Mouse (Mus musculus) neural tube, embryonic 11.5 days (tissue): ENCODE results near the gene Lat. TPM values are rescaled to one million over a fixed set of nuclear protein-coding genes. Genes with fewer than 3 reads are reported as not detected.

Experiments used
- ATAC-seq: fragments of 200-750 bp; cut with Nextera tagmentation; 2 replicates; pipeline ENCODE4 v1.8.0; 2017; ENCODE audit warnings: moderate number of reproducible peaks, mild to moderate bottlenecking, moderate TSS enrichment, moderate library complexity; ENCODE audit not compliant: insufficient read depth, low FRiP score, low TSS enrichment
- DNase-seq: peaks from one replicate; pipeline ENCODE4 v3.0.0-alpha.2; 2015; ENCODE audit warnings: low spot score
- H3K27ac ChIP-seq: fragments of 300-500 bp; sonication (generic); 2 replicates; pipeline ENCODE4 v1.5.1; 2014; ENCODE audit warnings: low read depth, mild to moderate bottlenecking, low read length
- H3K27me3 ChIP-seq: fragments of 300-500 bp; sonication (generic); 2 replicates; pipeline ENCODE4 v1.6.1; 2014; ENCODE audit warnings: mild to moderate bottlenecking, low read length, mixed read lengths; ENCODE audit not compliant: control insufficient read depth, insufficient read depth
- H3K36me3 ChIP-seq: fragments of 300-500 bp; sonication (generic); 2 replicates; pipeline ENCODE4 v1.6.1; 2014; ENCODE audit warnings: mild to moderate bottlenecking, low read length, moderate library complexity, mixed read lengths; ENCODE audit not compliant: control insufficient read depth, insufficient read depth
- H3K4me1 ChIP-seq: fragments of 300-500 bp; sonication (generic); 2 replicates; pipeline ENCODE4 v1.6.1; 2014; ENCODE audit warnings: low read length, mixed read lengths; ENCODE audit not compliant: control insufficient read depth, insufficient read depth
- H3K4me2 ChIP-seq: fragments of 300-500 bp; sonication (generic); 2 replicates; pipeline ENCODE4 v1.6.1; 2014; ENCODE audit warnings: low read depth, mild to moderate bottlenecking, moderate library complexity
- H3K4me3 ChIP-seq: fragments of 300-500 bp; sonication (generic); 2 replicates; pipeline ENCODE4 v1.5.1; 2014; ENCODE audit warnings: low read depth, low read length
- H3K9ac ChIP-seq: fragments of 300-500 bp; sonication (generic); 2 replicates; pipeline ENCODE4 v1.6.1; 2014; ENCODE audit warnings: mild to moderate bottlenecking, low read length
- H3K9me3 ChIP-seq: fragments of 300-500 bp; sonication (generic); 2 replicates; pipeline ENCODE4 v1.6.1; 2016; ENCODE audit warnings: low read length; ENCODE audit not compliant: control insufficient read depth
- WGBS: fragments of 180-500 bp; shearing (Covaris S2); extraction: QIAGEN DNeasy Blood & Tissue Kit; methylation state at CpG from one replicate; pipeline ENCODE4 v1.1.7; 2014; 5-methylcytosine and 5-hydroxymethylcytosine counted together
- polyA plus RNA-seq: library from polyadenylated mRNA; unstranded; fragments of >200 nt; fragmentation: Nextera tagmentation; extraction: Ambion mirVana; gene quantifications from 2 replicates; pipeline ENCODE4 v1.2.1, GENCODE M21; 2014

Lat gene
- polyA plus RNA-seq, 1 experiment from 2014 or later, result 1.9 TPM

- DNase-seq (no peak), ATAC-seq (no peak)
- Histone ChIP-seq H3K9ac (no peak overlapping the region), H3K9me3 (no peaks in the 10 kb centered on the region), H3K4me1 (no peaks in the 10 kb centered on the region), H3K4me2 (no peak overlapping the region), H3K4me3 (no peak overlapping the region), H3K27ac (no peak overlapping the region), H3K27me3 (no peaks in the 10 kb centered on the region), H3K36me3 (no peaks in the 10 kb centered on the region)
- 89% methylated on average over 6 of the region's 6 CpGs for WGBS
Measured at GRCm38 (mm10) chr7:126357838-126358237, 11.5 kb downstream of the Lat start.

DNA sequence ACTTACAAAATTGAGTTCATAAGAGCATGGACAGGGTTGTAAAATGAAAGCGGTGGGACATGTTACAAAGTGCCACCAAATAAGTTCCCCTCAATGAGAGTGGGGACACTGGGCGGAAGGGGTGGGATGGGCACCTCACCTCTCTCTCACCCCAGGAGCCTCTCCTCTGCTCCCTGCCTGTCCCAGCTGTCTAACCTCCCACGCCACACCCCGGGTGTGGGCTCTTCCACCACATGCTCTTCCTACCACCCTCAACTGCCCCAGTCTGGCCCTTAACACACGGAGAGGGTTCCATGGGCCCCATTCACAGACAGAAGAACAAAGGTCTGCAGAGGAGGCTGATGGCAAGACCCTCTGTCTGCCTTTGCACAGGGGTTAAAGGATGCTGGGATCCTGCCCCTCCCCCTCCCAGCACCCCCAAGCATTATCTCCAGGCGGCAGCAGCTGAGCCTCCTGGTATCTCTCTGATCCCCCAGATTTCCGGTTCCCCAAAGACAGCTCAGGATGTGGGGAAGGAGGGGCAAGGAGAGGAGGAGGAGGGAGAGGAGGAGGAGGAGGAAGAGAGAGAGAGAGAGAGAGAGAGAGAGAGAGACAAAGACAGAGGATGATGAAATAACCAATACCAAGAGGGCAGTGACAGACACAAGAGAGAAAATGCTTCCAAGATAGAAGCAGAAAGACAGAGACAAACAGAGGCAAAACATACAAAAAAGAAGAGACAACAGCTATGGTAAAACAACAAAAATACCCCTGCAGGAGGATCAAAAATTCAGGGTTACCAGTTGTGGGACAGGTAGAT, 12.4 kb downstream of the Lat start:
- no peak overlapping the region for H3K27ac ChIP-seq

DNA sequence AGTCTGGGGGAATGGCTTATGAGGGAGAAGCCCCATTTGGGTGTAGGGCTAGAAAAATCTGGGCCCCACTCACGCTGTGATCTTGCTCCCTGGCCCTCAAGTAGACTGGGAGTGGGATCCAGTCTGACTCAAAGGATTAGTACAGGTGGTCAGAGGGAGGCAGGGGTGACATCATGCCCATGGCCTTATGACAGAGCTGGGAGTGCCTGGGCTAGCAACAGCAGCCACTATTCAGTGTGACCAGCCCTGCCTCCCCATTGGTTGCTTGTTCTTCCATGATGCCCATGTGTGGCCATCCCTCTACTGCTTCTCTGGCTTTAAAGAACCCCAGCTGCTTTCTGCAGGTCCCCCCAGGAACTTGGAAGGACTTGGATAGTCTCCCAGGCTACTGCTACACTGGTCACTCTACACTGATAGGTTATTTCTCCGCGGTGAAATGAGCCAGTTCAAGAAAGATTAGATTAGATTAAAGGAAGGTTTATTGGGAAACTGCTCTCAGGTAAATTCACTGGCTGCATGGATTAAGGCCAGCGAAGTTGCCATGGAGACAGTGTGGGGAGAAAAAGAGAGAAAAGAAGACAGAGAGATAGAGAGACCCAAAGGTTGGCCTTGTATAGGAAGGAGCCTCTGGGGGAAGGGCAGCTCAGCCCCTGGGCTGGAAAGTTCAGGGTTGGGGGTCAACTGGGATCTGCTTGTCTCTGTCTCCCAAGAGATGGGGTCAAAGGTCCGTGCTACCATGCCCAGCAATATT, 13.3 kb downstream of the Lat start:
- no peaks in the 10 kb centered on the region for H3K4me1 ChIP-seq
- no peak overlapping the region for H3K4me3 ChIP-seq
- H3K36me3 ChIP-seq, result no peaks in the 10 kb centered on the region
- no peak for ATAC-seq
- no peak overlapping the region for H3K27ac ChIP-seq
- H3K27me3 ChIP-seq, result no peaks in the 10 kb centered on the region
- no peaks in the 10 kb centered on the region for H3K9me3 ChIP-seq
- no peak overlapping the region for H3K4me2 ChIP-seq
- WGBS, result 63% methylated on average over 5 of the region's 5 CpGs
- H3K9ac ChIP-seq, result no peak overlapping the region
- DNase-seq, result no peak

More for the DNA sequence above, 12.4 kb downstream of the Lat start:
- Histone ChIP-seq H3K27me3 (no peaks in the 10 kb centered on the region), H3K9me3 (no peaks in the 10 kb centered on the region), H3K4me2 (no peak overlapping the region), H3K4me1 (no peaks in the 10 kb centered on the region), H3K36me3 (no peaks in the 10 kb centered on the region), H3K4me3 (no peak overlapping the region), H3K9ac (no peak overlapping the region)
- ATAC-seq (no peak), DNase-seq (no peak)
- 68% methylated on average over 7 of the region's 7 CpGs for WGBS

DNA sequence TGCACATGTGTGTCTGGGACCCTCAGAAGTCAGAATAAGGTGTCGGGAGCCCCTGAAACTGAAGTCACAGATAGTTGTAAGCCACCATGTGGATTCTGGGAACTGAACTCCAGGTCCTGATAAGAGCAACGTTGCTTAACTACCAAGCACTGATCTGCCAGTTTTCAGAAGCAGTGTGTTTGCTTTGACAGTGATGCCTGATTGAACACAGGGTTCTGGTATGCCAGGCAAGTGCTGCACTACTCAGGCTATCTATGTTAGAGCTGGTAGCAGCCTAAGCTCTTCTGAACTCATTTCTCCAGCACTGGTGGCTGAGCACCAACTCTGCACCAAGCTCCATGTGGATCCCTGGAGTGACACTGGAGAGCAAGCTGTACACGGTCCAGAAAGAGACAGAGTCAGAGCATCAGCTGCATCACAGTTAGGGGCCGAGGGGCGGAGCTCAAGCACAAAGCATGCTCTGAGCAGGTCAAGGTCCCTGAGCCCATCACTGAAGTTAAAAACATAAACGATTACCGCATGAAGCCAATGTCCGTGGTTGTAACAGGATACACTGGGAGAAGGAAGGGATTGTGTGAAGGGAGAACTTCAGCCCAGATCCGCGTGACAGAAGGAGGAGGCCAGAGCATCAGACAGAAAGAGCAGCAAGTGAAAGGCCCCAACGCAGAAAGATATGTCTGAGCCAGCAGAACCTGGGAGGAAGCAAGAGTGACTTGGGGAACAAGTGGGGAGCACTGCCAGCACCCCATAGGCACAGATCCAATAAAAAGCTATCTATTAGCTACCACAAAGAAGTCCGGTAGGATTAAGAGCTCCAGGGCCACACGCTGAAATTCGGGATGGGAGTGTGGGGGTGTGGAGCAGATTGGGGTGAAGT, 14.4 kb downstream of the Lat start:
- Histone ChIP-seq H3K27ac (no peak overlapping the region), H3K36me3 (no peaks in the 10 kb centered on the region), H3K4me1 (no peaks in the 10 kb centered on the region), H3K9me3 (no peaks in the 10 kb centered on the region), H3K9ac (no peak overlapping the region), H3K4me2 (no peak overlapping the region), H3K4me3 (no peak overlapping the region), H3K27me3 (no peaks in the 10 kb centered on the region)
- WGBS, result 56% methylated on average over 14 of the region's 14 CpGs
- no peak for ATAC-seq
- no peak for DNase-seq

DNA sequence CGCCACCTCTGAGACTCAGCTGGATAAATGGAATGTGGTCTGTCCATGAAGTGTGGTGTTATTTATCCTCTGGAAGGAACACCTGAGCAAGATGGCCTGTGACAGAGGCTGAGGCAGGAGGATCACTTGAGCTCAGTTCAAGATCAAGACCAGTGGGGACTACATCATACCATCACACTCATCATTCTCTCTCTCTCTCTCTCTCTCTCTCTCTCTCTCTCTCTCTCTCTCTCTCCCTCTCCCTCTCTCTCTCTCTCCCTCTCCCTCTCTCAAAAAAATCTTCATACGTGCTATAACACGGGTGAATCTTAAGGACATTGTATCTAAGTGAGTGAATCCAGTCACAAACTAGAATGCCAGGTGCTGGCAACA, 15.4 kb downstream of the Lat start:
- Histone ChIP-seq H3K4me3 (no peak overlapping the region), H3K9ac (no peak overlapping the region), H3K36me3 (no peaks in the 10 kb centered on the region), H3K4me2 (no peak overlapping the region), H3K27me3 (no peaks in the 10 kb centered on the region), H3K27ac (no peak overlapping the region), H3K9me3 (no peaks in the 10 kb centered on the region), H3K4me1 (no peaks in the 10 kb centered on the region)
- ATAC-seq, result no peak
- no peak for DNase-seq
- WGBS, result 89% methylated on average over 3 of the region's 3 CpGs

DNA sequence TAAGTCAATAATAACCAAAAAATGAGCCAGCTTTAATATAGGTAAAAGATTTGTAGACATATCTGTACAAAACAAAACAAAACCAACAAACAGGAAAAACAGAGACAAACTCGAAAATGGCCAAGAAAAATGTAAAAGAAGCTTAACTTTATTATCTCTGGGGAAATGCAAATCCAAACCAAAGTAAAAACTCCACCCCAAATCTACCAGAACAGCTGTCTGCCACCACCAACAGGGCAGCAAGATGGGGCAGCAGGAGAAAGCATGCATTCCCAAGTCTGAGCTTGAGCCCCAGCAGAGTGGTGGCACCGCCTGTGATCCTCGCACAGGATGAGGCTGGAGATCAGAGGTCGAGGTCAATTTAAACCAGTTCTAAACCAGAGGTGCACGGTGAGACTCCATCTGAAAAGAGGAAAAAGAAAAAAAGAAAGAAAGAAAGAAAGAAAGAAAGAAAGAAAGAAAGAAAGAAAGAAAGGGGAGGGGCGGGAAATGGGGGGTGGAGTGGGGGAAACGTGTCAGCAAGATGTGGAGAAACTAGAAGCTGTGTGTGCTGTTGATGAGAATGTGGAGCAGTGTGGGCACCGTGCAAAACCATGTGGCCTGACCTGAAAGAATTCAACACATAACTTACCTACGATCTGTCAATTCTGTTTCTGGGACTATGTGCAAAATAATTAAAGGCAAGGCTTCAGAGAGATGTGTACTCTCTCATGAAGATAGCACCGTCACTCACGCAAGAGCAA, 15.9 kb downstream of the Lat start:
- H3K27ac ChIP-seq, result no peak overlapping the region
- no peak overlapping the region for H3K4me2 ChIP-seq
- WGBS, result 66% methylated on average over 11 of the region's 11 CpGs
- no peak for ATAC-seq
- H3K9me3 ChIP-seq, result no peaks in the 10 kb centered on the region
- H3K27me3 ChIP-seq, result no peaks in the 10 kb centered on the region
- no peaks in the 10 kb centered on the region for H3K36me3 ChIP-seq
- H3K4me1 ChIP-seq, result no peaks in the 10 kb centered on the region
- no peak overlapping the region for H3K9ac ChIP-seq
- no peak for DNase-seq
- H3K4me3 ChIP-seq, result no peak overlapping the region

DNA sequence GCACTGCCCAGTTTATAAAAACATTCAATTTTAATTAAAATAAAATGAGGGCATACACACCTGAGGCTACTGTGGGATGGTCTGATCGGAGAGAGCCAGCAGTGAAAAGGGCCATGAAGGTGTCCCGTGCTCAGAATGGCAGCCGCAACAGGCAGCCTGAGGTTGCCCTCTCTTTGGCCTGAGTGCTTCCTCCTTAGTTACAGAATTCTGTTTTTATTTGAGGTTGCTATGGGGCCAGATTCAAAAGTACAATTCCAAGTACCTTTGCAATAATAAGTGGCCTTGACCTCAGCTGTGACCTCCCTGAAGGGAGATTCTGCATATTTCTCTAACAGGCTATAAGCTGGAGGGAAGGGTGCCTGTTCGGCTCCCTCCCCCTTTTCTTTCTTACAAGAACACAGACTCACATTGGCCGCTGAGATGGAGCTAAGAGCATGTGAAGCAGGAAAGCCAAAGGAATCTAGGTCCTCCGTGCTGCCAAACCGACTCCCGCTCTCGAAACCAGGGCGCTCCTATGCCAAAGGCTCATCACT, 17.9 kb downstream of the Lat start:
- Histone ChIP-seq H3K4me1 (no peaks in the 10 kb centered on the region), H3K4me2 (no peak overlapping the region), H3K4me3 (no peak overlapping the region), H3K27me3 (no peaks in the 10 kb centered on the region), H3K9me3 (no peaks in the 10 kb centered on the region), H3K36me3 (no peaks in the 10 kb centered on the region), H3K27ac (no peak overlapping the region), H3K9ac (no peak overlapping the region)
- 50% methylated on average over 10 of the region's 10 CpGs for WGBS
- no peak for DNase-seq
- no peak for ATAC-seq
